Mouse (Mus musculus): Measurements from ENCODE around the gene Vwa8. TPM values are rescaled to one million over a fixed set of nuclear protein-coding genes. Genes with fewer than 3 reads are reported as not detected.

The Vwa8 gene
- total RNA-seq (2021): 100 to 1,000 TPM; 152 to 173 TPM
- long read RNA-seq, experiment 1, full-length matches to known transcripts: 60 of 78 reads
- long read RNA-seq, experiment 1, partial matches to known transcripts: 11 of 78 reads
- long read RNA-seq, experiment 1, other reads (novel, unspliced or antisense): 7 of 78 reads
- long read RNA-seq, experiment 2, full-length matches to known transcripts: 68 of 120 reads
- long read RNA-seq, experiment 2, partial matches to known transcripts: 42 of 120 reads
- long read RNA-seq, experiment 2, other reads (novel, unspliced or antisense): 10 of 120 reads

GRCm38 (mm10) chr14:78848941-78849911, at the start of gene Vwa8:
Gene Vwa8, plus strand, starts transcription at chr14:78849052.
- peak; percentile 88 to 90 for DNase-seq (ENCODE audit: low spot score in 2 of 2)

- DNase-seq (ENCODE audit: low spot score in 2 of 2): no peak
Measured at GRCm38 (mm10) chr14:78802378-78802777, 46.5 kb upstream of the Vwa8 start.

GRCm38 (mm10) chr14:78803924-78804323, 44.9 kb upstream of the Vwa8 start:
- no peak for DNase-seq (ENCODE audit: low spot score in 2 of 2)

GRCm38 (mm10) chr14:78812896-78813295, 36.0 kb upstream of the Vwa8 start:
- DNase-seq (ENCODE audit: low spot score in 2 of 2): no peak

DNA sequence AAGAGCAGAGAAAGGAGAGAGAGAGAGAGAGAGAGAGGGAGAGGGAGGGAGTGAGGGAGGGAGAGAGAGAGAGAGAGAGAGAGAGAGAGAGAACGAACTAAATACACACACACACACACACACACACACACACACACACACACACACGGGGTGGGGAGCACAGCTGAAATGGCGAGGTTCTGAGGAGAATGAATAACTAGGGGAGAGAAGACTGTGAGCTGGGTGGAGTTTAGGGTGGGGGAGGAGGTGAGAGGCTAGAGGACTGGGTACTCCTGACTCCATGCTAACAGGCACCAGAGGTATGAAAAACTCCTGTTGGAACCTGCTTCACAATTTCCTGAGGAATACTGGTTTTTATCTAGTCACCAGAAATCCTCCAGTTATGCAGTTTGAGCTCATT, 32.4 kb upstream of the Vwa8 start:
- no peak for DNase-seq (ENCODE audit: low spot score in 2 of 2)

DNA sequence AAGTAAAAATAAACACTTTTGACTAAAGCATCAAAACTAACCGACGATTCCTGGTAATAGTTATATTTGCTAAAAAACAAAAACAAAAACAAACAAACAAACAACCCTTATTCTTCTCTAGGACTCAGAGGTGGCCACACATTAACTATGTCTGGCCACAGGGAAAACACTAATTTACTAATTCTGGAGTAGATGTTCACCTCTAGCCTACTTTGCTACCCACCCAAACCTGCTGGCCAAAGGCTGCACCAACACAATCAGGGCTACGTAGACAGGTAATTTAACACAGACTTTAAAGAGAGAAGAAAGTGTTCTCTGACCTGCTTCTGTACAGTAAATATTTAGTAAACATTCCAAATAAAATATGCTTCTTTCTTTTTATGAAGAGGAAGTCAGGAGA, 31.2 kb upstream of the Vwa8 start:
- no peak for DNase-seq (ENCODE audit: low spot score in 2 of 2)

DNA sequence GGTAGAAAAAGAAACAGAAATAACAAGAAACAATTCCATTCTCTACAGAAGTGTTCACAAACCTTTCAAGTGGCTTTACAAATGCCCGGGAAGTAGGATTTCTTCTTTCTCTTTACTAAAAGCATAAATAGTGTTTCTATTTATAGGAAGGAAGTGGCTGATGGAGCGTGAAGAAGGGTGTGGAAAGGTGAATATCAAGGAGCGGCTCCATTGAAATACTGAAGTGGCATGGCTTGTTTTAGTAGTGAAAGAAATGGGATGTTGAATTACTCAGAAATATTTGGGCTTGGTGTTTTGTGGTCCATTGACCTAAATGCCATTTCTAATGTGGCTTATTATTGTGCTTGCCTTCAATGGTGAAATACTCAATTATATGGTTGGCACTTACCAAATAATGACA, 30.4 kb upstream of the Vwa8 start:
- DNase-seq (ENCODE audit: low spot score in 2 of 2): no peak

DNA sequence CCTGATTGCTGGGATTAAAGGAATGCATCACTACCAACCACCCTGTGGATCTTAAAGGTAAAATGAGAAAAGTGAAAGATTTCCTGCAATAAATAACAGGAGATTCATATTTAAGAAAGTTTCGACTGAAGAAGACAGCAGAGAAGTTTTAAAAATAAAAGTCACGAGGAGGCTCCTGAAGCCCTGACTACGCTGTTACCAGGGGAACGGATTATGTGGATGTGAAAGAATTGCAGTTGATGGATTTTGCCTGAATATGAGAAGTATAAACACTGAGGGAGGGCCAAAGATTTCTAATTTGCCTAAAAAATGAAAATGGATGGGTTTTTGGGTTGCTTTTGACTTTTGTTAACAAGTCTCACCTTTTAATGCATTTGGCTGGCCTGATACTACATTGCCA, 24.8 kb upstream of the Vwa8 start:
- no peak for DNase-seq (ENCODE audit: low spot score in 2 of 2)

DNA sequence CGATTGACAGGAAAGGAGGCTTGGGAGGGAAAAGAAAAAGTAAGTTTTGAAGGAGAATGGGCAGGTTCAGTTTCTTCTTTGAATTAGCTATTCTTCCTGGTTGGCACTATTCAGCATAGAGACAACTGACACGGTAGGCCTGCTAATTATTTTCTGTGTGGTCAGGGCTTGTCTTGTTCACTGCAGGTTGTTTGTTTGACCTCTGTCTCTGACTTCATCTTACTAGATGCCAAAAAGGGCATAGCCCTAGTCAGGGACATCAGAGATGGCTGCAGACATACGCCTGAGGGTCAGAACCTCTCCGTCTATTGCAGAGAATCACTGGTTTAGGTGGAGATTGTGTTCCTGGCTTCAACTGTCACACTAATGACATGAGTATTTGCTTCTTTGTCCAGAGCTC, 24.3 kb upstream of the Vwa8 start:
- DNase-seq (ENCODE audit: low spot score in 2 of 2): no peak

- no peak for DNase-seq (ENCODE audit: low spot score in 2 of 2)
Measured at GRCm38 (mm10) chr14:78831158-78831557, 17.7 kb upstream of the Vwa8 start.

DNA sequence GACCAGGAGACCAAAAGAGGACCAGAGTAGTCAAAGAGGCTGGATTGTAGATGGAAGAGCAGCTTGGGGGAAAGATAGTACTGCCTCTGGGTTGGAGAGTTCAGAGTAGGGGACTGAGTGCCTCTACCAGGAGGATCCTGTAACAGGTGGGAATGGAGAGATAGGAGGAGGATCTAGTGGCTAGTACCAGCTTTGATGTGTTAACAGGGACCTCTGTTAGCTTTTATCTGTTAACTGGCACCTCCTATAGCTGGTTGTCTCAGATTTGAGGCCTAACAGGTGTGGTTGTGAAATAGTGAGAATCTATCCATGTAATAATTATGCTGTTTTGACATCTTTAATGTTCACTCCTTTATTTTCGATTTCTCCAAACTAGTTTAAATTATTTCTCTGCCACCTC, 904 bp upstream of the Vwa8 start:
- no peak for DNase-seq (ENCODE audit: low spot score in 2 of 2)

DNA sequence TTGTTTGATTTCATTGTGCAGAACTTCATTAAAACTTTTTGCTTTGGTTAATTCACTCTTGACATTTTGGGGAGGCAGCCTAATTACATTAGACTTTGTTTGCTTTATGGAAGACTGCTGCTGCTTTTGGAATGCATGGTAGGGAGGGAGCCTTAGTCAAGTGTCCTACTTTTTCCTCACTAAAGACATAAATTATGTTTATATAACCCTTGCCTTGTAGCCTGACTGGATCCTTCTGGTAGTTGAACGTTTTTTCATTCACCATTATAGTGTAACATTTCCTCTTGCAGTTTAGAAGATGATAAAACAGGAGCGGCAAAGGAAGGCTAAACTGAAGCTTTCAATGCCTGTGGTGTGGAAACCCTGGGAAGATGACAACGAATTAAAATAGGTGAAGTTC, 375 bp upstream of the Vwa8 start:
- no peak for DNase-seq (ENCODE audit: low spot score in 2 of 2)

GRCm38 (mm10) chr14:78849961-78850578, 1.2 kb downstream of the Vwa8 start:
- DNase-seq (ENCODE audit: low spot score in 2 of 2): no peak

- peak in 1 of 2 experiments; percentile 7 for DNase-seq (ENCODE audit: low spot score in 2 of 2)
Measured at GRCm38 (mm10) chr14:78850666-78851065, 1.8 kb downstream of the Vwa8 start.

DNA sequence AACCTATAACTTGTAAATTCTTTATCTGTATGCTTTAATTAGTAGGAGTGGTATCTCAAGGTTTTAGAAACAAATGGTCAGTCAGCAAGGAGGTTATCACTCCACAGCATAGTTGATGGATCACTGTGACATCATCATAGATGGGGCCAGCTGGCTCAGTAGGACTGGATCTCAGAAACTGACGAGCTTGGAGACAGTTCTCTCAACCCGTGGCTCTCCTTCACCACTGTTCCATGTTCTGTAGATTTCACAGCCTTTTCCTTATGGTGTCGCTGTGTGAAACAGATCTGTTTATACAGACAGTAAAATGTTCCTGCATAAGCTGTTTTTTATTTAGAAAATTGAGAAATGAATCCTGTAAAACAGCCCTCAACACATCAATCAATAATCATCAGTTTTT, 2.5 kb downstream of the Vwa8 start:
- DNase-seq (ENCODE audit: low spot score in 2 of 2): no peak

DNA sequence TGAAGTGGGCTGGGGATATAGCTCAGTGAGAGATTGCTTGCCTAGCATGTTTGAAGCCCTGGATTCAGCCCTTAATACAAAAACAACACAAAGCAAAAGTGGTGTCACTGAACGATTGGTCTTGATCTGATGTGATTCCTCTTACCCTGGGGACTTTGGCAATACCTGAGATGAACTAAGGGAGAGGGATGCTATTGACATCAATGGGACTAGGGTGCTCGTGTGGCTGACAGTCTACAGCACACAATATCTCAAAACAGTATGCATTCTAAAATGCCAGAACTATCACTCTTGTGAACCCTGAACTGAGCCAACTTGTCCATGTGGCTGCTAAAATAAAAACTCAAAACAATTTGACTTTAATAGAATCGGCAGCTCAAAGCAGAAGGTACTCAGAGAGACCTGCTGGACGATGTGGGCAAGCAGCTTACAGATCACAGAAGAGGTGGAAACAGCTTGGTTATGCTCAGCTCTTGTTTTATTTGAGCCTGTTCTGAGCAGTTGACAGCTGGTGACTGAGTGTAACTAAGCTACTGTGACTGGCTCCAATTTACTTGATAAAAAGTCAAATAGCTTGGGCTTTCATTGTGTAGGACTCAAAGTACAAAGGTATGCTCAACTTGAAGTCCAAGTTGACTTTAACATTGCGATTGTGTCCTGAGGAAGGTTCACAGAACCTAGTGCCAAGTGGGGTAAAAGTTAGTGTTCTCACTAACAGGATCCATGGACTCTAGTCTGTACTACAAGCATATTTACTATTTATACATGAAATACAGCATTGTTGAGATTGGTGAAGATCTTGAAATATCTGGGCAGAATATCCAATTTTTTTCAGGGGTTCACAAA, 3.8 kb downstream of the Vwa8 start:
- DNase-seq (ENCODE audit: low spot score in 2 of 2): no peak

DNA sequence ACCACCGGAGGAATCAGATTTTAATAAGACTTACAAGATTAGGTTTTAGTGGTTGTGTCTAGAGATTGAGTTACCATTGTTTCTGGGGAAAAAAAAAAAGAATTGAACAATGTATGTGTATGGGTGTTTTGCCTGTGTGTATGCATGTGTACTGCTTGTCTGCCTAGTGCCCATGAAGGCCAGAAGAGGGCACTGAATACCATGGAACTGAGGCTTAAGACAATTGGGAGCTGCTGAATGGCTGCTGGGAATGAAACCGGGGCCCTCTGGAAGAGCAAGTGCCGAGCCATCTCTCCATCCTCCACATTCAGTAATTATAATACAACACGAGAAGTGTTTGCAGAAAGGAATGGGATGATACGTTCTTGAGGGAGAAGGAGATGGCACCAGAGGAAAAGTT, 12.3 kb downstream of the Vwa8 start:
- no peak for DNase-seq (ENCODE audit: low spot score in 2 of 2)

- DNase-seq (ENCODE audit: low spot score in 2 of 2): no peak
Measured at GRCm38 (mm10) chr14:78870036-78870435, 21.2 kb downstream of the Vwa8 start.

DNA sequence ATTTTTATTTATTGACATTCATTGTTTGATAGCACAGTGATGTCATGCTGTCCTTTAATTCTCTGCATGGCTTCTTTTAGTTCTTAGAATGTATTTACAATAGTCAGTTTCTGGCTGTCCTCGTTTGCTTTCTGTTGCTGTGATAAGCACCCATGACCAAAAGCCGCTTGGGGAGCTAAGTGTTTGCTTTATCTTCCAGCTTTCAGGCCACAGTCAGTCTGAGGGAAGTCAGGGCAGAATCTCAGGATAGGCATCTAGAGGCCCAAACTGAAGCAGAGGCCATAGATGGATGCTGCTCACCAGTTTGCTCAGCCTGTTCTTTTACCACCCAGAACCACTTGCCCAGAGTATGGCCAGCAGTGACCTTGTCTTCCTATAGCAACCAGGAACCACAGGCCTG, 28.3 kb downstream of the Vwa8 start:
- DNase-seq (ENCODE audit: low spot score in 2 of 2): no peak

DNA sequence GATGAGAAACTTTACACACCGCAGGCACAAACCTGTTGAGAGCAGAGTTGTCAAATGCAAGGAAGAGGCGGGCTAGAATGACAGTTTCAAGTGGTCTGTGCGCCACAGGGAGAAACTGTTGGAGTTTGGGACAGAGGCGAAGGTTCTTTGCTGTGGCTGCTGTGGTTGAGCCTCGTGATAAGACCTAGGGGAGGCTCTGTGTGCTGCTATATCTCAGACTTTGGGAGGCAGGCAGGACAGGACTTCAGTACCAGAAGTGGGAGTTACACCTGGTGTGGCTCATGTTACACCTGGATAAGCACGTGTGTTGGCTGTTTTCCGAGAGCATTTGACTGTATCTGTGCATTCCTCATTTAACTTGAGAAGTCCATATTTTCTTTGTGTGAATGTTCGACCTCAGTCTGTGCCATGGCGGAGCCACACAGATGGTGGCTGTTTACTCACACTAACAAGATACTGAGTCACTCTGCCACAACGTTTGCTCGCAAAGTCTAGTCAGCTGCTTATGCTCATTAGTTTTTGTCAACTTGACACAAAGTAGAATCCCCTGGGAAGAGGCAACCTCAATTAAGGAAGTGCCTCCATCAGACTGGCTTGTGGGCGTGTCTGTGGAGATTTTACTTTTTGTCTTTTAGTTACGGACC, 29.7 kb downstream of the Vwa8 start:
- DNase-seq (ENCODE audit: low spot score in 2 of 2): no peak

Measured in adrenal gland, adult 18-20 months (tissue).